1 mouse cellular context compared by ENCODE assay signal in genomic region chr4:57270489-57270888, GRCm38 (mm10). TPM values are rescaled to one million over a fixed set of nuclear protein-coding genes. Genes with fewer than 3 reads are reported as not detected.
"Had no signal": no experiment of that assay in that cellular context is flagged by ENCODE, and none has a peak within 500 bp of the region (broad histone marks: within the 10 kb centered on the region; RNA-seq: fewer than 3 reads in every experiment).

No protein-coding gene starts in this region.

RNA-seq across cellular contexts. Expression of gene Ptpn3, which starts 31.1 kb away (rescaled TPM):
- polyA plus RNA-seq: erythroblast, embryonic 14.5 days had no signal
